Mouse (Mus musculus) midbrain, embryonic 10.5 days (tissue): ENCODE measurements around the gene Pogz. TPM values are rescaled to one million over a fixed set of nuclear protein-coding genes. Genes with fewer than 3 reads are reported as not detected.

Experiments
- DNase-seq: peaks from one replicate; pipeline ENCODE4 v3.0.0-alpha.2; 2017; ENCODE audit warnings: low spot score
- H3K27ac ChIP-seq: fragments of 300-500 bp; sonication (generic); replicated peaks from 2 replicates; pipeline ENCODE4 v1.5.1; 2016; ENCODE audit warnings: mild to moderate bottlenecking
- H3K27me3 ChIP-seq: fragments of 300-500 bp; sonication (generic); 2 replicates; pipeline ENCODE4 v1.6.1; 2016; ENCODE audit warnings: low read depth, mild to moderate bottlenecking; ENCODE audit not compliant: poor library complexity, severe bottlenecking
- H3K36me3 ChIP-seq: fragments of 300-500 bp; sonication (generic); 2 replicates; pipeline ENCODE4 v1.6.1; 2016; ENCODE audit warnings: mild to moderate bottlenecking, moderate library complexity
- H3K4me1 ChIP-seq: fragments of 300-500 bp; sonication (generic); 2 replicates; pipeline ENCODE4 v1.6.1; 2016
- H3K4me3 ChIP-seq: fragments of 300-500 bp; sonication (generic); 2 replicates; pipeline ENCODE4 v1.5.1; 2016; ENCODE audit warnings: mild to moderate bottlenecking, moderate library complexity
- H3K9me3 ChIP-seq: fragments of 300-500 bp; sonication (generic); replicated peaks from 2 replicates; pipeline ENCODE4 v1.6.1; 2016; ENCODE audit warnings: mild to moderate bottlenecking
- whole genome bisulfite sequencing: fragments of 180-500 bp; shearing (Covaris S2); methylation state at CpG from one replicate; pipeline ENCODE4 v1.1.7; 2016; 5-methylcytosine and 5-hydroxymethylcytosine counted together
- polyA plus RNA-seq: library from polyadenylated mRNA; unstranded; fragments of >200 nt; fragmentation: Nextera tagmentation; extraction: Ambion mirVana; gene quantifications from 2 replicates; pipeline ENCODE4 v1.2.1, GENCODE M21; 2016

The Pogz gene
- 17.9 and 21.7 TPM in 2 replicates for polyA plus RNA-seq

DNA sequence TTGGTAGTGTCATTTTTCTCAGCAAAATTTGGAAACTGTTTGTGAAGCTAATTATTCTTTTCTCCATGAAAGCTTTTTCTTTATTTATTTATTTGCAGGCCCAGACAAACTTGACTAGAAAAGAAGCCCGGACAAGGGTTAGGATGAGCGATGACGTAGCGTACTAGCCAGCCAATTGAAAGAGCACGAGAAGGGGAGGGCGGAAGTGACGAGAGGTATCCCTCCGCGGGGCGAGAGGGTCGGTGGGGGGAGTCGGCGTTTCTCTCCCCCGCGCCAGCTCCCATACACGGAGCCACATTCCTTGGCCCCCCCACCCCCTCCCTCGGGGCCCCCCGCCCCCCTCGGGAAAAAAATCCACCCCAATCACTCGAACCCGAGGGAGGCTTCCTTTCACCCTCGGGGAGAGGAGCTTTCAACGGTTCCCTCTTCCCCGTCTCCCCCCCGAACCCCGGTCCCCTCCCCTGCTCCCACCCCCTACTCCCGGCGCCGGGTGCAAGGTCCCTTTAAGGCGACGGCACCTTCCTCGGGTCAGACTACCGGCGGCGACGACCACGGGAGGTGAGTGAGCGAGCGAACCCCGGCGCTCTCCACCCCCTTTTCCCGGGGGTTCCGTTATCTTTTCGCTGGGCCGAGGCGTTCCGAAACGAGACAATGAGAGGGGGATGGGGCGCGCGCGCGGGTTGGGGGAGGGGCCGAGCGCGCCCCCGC lies at the start of gene Pogz:
TSS of gene Pogz (plus strand) at position 385 of the 708 bp plus-strand sequence.
- Histone ChIP-seq H3K4me1 (peaks cover 21% of the 10 kb centered on the region), H3K9me3 (no peaks in the 10 kb centered on the region), H3K27ac (peak within 1 kb of the TSS; percentile 99), H3K36me3 (0 out of 2 replicates have a peak, but pooled peaks cover 3% of the 10 kb centered on the region), H3K4me3 (peak within 1 kb of the TSS; percentile 80), H3K27me3 (no peaks in the 10 kb centered on the region)
- WGBS, result 3% methylated on average over 42 of the region's 57 CpGs
- peak; percentile 97 for DNase-seq

DNA sequence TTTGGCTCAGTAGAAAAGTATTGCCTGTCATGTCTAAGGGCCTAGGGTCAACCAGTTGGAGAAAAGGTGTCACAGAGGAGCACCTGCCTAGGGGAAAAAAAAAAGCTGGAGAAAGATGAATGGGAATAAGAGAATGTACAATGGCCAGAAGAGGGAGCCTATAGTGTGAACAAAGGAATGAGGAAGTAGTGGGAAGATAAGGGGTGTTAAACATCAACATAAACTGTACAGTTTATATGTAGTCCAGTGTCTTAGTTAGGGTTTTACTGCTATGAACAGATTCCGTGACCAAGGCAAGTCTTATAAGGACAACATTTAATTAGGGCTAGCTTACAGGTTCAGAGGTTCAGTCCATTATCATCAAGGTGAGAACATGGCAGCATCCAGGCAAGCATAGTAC lies 48.3 kb upstream of the Pogz start:
- H3K27ac ChIP-seq, result no peak overlapping the region
- DNase-seq, result no peak
- H3K4me3 ChIP-seq, result no peak overlapping the region
- no peaks in the 10 kb centered on the region for H3K36me3 ChIP-seq
- H3K4me1 ChIP-seq, result peaks cover 26% of the 10 kb centered on the region
- H3K9me3 ChIP-seq, result no peaks in the 10 kb centered on the region
- peaks cover 34% of the 10 kb centered on the region for H3K27me3 ChIP-seq
- WGBS, result 86% methylated on average over 1 of the region's 1 CpGs

DNA sequence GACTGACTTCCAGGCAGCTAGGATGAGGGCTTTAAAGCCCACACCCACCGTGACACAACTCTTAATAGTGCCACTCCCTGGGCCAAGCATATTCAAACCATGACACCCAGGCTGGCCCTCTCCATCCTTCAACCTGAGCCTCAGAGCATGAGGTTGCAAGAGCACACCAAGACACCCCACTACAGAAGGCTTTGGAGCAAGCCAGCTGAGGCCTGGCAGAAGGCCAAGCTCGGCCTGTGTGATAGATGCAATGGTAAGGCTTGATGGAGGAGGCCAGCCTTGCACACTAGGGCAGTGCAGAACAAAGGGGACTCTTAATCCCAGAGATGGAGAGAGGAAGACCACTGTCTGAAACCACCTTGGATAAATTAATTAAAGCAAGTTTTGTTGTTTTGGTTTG lies 47.9 kb upstream of the Pogz start:
- WGBS, result 87% methylated on average over 2 of the region's 2 CpGs
- Histone ChIP-seq H3K27ac (no peak overlapping the region), H3K4me3 (no peak overlapping the region), H3K36me3 (no peaks in the 10 kb centered on the region), H3K9me3 (no peaks in the 10 kb centered on the region), H3K4me1 (peaks cover 26% of the 10 kb centered on the region), H3K27me3 (peaks cover 30% of the 10 kb centered on the region)
- DNase-seq, result no peak

DNA sequence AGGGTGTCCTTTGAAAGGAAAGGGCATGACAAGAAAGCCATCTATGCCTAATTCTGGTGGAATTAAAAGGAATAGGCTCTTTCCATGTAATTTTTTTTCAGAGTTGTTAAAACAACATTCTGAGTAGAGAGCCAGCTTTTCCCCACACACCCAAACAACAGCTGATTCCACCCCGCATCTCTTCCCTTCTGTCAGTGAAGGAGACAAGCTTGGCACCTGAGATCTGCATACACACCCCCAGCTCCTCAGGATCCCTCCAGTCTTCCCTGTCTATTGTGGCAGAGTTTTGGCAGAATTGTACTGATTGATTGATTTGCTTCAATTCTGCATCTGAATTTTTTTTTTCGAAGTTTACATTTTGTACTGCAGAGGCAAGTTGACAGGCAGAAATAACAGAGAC lies 45.1 kb upstream of the Pogz start:
- no peak overlapping the region for H3K27ac ChIP-seq
- no peaks in the 10 kb centered on the region for H3K9me3 ChIP-seq
- H3K36me3 ChIP-seq, result no peaks in the 10 kb centered on the region
- DNase-seq, result no peak
- H3K4me3 ChIP-seq, result no peak overlapping the region
- peaks cover 11% of the 10 kb centered on the region for H3K27me3 ChIP-seq
- WGBS, result 90% methylated on average over 2 of the region's 2 CpGs
- H3K4me1 ChIP-seq, result peaks cover 32% of the 10 kb centered on the region

DNA sequence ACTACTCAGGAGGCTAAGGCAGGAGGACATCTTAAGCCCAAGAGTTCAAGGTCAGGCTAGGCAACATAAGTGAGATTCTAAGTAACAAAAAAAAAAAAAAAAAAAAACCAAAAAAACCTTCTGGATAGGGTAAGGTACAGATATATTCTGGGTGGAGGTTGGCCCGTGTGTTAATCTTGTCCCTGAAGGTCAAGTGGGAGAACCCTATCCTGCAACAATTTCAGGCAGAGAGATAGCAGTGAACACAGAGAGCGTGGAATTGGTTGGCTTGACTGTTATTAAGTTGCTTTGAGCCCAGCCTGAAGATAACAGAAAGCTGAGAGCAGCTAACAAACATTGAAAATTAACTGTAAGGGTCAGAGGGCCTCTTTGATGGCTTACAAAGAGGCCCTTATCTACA lies 43.7 kb upstream of the Pogz start:
- Histone ChIP-seq H3K4me3 (no peak overlapping the region), H3K36me3 (no peaks in the 10 kb centered on the region), H3K4me1 (peaks cover 28% of the 10 kb centered on the region), H3K27me3 (no peaks in the 10 kb centered on the region), H3K9me3 (no peaks in the 10 kb centered on the region), H3K27ac (peak overlapping the region; percentile 64)
- WGBS, result 83% methylated on average over 2 of the region's 2 CpGs
- no peak for DNase-seq

DNA sequence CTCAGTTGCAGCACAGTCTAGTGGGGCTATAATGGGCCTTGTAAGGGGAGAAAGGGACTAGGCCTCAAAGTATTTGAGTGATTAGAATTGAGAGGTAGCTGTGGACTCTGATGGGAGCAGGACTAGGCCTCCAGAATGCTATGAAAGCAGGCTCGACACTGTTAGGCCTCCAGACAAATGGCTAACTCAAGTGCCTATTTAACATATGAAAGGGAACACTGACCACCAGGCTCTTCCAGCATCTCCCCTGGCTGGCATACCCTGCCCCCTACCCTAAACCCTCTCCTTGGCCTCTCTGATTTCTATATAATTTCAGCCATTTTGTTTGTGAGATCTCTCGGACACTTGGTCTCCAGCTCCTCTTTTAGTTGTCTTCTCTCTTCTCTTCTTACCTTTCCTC lies 43.0 kb upstream of the Pogz start:
- H3K4me3 ChIP-seq, result no peak overlapping the region
- no peak for DNase-seq
- peaks cover 28% of the 10 kb centered on the region for H3K4me1 ChIP-seq
- H3K36me3 ChIP-seq, result no peaks in the 10 kb centered on the region
- H3K27ac ChIP-seq, result peak overlapping the region; percentile 64
- WGBS, result 57% methylated on average over 2 of the region's 2 CpGs
- no peaks in the 10 kb centered on the region for H3K9me3 ChIP-seq
- no peaks in the 10 kb centered on the region for H3K27me3 ChIP-seq

DNA sequence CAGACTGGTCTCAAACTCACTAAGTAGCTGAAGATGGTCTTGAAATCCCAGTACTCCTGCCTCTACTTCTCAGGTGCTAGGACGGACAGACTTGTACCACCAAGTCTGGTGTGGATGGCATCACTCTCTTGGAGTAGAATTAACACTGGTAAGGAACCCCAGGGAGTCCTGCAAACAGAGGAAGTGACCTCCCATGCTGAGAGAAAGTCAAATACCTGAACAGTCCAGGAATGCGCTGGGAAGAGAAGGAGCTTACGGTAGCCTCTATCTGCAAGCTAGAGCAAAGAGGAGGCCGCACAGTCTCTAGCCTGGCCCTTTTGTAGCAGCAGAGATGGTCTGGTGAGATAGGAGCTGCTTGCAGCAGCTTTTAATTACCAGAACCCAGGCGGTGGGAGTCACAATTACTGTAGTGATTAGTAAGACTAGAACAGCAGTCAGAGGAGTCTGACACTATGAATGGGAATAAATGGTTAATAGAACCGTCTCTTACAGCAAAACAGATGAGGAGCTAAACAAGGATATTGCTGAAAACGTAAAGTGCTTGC lies 41.7 kb upstream of the Pogz start:
- WGBS, result 52% methylated on average over 7 of the region's 7 CpGs
- DNase-seq, result no peak
- Histone ChIP-seq H3K4me1 (peaks cover 28% of the 10 kb centered on the region), H3K36me3 (no peaks in the 10 kb centered on the region), H3K27ac (no peak overlapping the region), H3K9me3 (no peaks in the 10 kb centered on the region), H3K4me3 (no peak overlapping the region), H3K27me3 (no peaks in the 10 kb centered on the region)

DNA sequence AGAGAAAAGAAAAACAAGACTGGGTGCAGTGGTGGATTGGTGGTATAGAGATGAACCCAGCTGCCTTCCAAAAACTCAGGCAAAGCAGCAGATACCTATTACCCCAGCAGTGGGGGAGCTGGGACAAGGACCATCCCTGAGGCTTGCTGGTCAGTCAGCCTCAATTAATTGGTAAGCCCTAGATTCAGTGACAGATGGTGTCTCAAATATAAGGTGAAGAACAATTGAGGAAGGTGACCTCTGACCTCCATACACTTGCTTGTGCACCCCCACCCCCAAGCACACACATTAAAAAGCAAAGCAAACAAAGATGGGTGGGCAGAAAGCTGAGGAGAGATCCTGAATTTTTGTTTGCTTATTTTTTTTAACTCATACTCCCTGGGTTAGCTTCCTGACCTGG lies 41.2 kb upstream of the Pogz start:
- DNase-seq, result no peak
- H3K9me3 ChIP-seq, result no peaks in the 10 kb centered on the region
- H3K27me3 ChIP-seq, result no peaks in the 10 kb centered on the region
- no peak overlapping the region for H3K27ac ChIP-seq
- peaks cover 28% of the 10 kb centered on the region for H3K4me1 ChIP-seq
- no peak overlapping the region for H3K4me3 ChIP-seq
- H3K36me3 ChIP-seq, result no peaks in the 10 kb centered on the region

DNA sequence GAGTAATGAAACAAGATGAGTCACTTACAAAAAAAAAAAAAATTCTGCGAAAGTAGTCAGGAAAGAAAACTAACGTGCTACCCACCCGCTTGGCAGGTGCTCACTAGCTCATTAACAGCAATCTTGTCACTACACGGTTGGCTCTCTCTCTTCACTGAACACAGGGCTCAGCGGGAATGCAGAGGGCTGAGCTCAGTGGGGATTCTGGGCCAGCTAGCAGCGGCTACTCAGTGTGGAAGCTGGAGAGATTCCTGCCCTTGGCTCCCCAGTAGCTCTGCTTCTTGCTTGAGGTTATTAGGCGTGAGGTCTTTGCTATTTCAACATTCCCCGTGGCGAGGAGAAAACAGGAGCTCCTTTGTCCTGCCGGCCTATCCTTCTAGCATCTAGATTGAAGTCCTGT lies 33.2 kb upstream of the Pogz start:
- H3K4me3 ChIP-seq, result no peak overlapping the region
- no peak overlapping the region for H3K27ac ChIP-seq

DNA sequence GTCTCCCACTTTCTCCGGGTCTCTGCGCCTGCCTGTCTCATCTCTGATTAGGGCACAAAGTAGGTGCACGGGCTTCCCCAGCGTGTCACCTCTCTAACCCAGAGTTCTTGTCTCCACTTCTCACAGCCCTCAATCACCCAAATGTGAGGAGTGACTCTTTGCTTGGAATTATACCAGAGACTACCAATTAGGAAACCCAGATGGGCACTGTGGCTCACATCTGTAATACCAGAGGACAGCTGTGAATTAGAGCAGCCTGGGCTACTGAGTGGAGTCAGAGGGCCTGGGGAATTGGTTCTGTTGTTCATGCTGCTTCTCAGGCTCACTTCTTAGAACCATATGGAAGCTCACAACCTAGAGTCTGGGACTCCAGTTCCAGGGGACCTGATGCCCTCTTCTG lies 32.4 kb upstream of the Pogz start:
- DNase-seq, result no peak
- H3K4me1 ChIP-seq, result peaks cover 7% of the 10 kb centered on the region
- H3K9me3 ChIP-seq, result no peaks in the 10 kb centered on the region
- no peak overlapping the region for H3K4me3 ChIP-seq
- H3K27ac ChIP-seq, result no peak overlapping the region
- H3K27me3 ChIP-seq, result peaks cover 6% of the 10 kb centered on the region; the same call in 1 of the 2 replicates
- no peaks in the 10 kb centered on the region for H3K36me3 ChIP-seq
- 83% methylated on average over 4 of the region's 4 CpGs for WGBS

More for the DNA sequence above, 33.2 kb upstream of the Pogz start:
- no peaks in the 10 kb centered on the region for H3K36me3 ChIP-seq
- H3K27me3 ChIP-seq, result peaks cover 6% of the 10 kb centered on the region; the same call in 1 of the 2 replicates
- WGBS, result 8% methylated on average over 10 of the region's 10 CpGs
- H3K9me3 ChIP-seq, result no peaks in the 10 kb centered on the region
- DNase-seq, result no peak
- H3K4me1 ChIP-seq, result peaks cover 7% of the 10 kb centered on the region

DNA sequence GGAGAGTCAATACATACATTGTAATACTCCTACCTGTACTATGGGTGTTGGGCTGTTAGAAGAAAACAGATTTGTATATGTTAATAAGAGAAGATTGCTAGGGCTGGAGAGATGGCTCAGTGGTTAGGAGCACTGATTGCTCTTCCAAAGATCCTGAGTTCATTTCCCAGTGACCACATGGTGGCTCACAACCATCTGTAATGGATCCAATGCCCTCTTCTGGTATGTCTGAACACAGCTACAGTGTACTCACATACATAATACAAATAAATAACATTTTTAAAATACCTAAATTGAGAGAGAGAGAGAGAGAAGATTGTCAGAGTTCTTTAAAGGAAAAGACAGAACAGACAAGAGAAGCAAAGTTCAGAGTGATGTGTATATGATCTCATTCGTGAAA lies 29.1 kb upstream of the Pogz start:
- no peak for DNase-seq
- WGBS, result 98% methylated on average over 1 of the region's 1 CpGs
- Histone ChIP-seq H3K27ac (no peak overlapping the region), H3K4me1 (peaks cover 7% of the 10 kb centered on the region), H3K9me3 (no peaks in the 10 kb centered on the region), H3K27me3 (peaks cover 6% of the 10 kb centered on the region; the same call in 1 of the 2 replicates), H3K4me3 (no peak overlapping the region), H3K36me3 (no peaks in the 10 kb centered on the region)

DNA sequence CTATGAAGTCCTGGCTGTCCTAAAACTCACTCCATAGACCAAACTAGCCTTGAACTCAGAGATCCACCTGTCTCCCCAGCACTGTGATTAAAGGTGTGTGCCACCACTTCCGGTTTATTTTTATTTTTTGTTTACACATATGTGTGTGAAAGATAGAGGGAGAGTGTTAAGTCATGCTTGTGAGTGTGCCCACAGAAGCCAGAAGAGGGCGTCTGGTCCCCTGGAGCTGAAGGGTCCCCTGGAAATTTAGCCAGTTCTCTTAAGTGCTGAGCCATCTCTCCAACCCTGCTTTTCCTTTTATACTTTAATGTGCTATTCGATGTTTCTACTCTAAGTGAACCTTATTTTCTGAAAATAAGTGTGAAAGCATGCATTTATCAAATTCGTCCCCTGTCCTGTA lies 25.7 kb upstream of the Pogz start:
- Histone ChIP-seq H3K36me3 (no peaks in the 10 kb centered on the region), H3K4me1 (no peaks in the 10 kb centered on the region), H3K9me3 (no peaks in the 10 kb centered on the region), H3K27ac (no peak overlapping the region), H3K27me3 (no peaks in the 10 kb centered on the region), H3K4me3 (no peak overlapping the region)
- DNase-seq, result no peak
- WGBS, result 17% methylated on average over 4 of the region's 4 CpGs

DNA sequence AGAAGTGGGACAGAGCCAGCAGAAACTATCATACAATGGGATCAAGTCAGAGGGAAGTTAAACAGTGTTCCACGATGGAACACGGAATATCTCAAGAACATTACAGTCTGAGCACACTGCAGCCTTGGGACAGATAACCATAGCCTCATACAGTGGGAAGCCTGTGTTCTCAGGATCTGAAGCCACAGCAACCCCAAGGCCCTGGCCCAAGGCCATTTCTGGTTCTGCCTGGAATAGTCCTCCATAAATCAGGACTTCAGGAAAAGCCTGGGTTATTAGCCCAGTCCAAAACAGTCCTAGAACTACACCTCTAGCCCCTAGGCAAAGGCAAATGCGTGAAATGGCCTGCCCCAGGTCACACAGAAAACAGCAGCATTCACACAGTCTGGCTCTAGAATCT lies 23.7 kb upstream of the Pogz start:
- DNase-seq, result no peak
- Histone ChIP-seq H3K4me1 (no peaks in the 10 kb centered on the region), H3K27me3 (no peaks in the 10 kb centered on the region), H3K4me3 (no peak overlapping the region), H3K36me3 (no peaks in the 10 kb centered on the region), H3K27ac (no peak overlapping the region), H3K9me3 (no peaks in the 10 kb centered on the region)
- WGBS, result 85% methylated on average over 3 of the region's 3 CpGs
